Mouse (Mus musculus): ENCODE measurements around the gene Olfr223. TPM values are rescaled to one million over a fixed set of nuclear protein-coding genes. Genes with fewer than 3 reads are reported as not detected.
"Not testable (repeated sequence)": the region's sequence is repeated elsewhere in the genome, so short reads cannot be mapped to it uniquely, and the experiment has no call there.

Olfr223 gene
- total RNA-seq, 1 experiment from 2014 or later, result not detected

GRCm38 (mm10) chr11:59596091-59596490 lies 3.0 kb upstream of the Olfr223 start:
- DNase-seq, result no peak

GRCm38 (mm10) chr11:59589496-59589895 lies 3.6 kb downstream of the Olfr223 start:
- no peak for DNase-seq

GRCm38 (mm10) chr11:59584539-59584938 lies 8.6 kb downstream of the Olfr223 start:
- DNase-seq, result peak; percentile 47

- DNase-seq, result not testable (repeated sequence)
Observed at GRCm38 (mm10) chr11:59576135-59576534, 17.0 kb downstream of the Olfr223 start, which contains the start of gene Olfr222. Olfr222 (minus strand) TSS chr11:59576235.

- peak; percentile 48 for DNase-seq
Observed at GRCm38 (mm10) chr11:59575726-59576125, 17.4 kb downstream of the Olfr223 start.

GRCm38 (mm10) chr11:59569306-59569705 lies 23.8 kb downstream of the Olfr223 start:
- DNase-seq, result no peak

- no peak for DNase-seq
Observed at GRCm38 (mm10) chr11:59562837-59563236, 30.3 kb downstream of the Olfr223 start.

GRCm38 (mm10) chr11:59562336-59562735 lies 30.8 kb downstream of the Olfr223 start:
- no peak for DNase-seq

GRCm38 (mm10) chr11:59560906-59561305 lies 32.2 kb downstream of the Olfr223 start:
- DNase-seq, result no peak

GRCm38 (mm10) chr11:59554535-59554934 lies 38.6 kb downstream of the Olfr223 start:
- DNase-seq, result no peak

GRCm38 (mm10) chr11:59554127-59554526 lies 39.0 kb downstream of the Olfr223 start:
- DNase-seq, result no peak

GRCm38 (mm10) chr11:59544005-59544404 lies 49.1 kb downstream of the Olfr223 start:
- DNase-seq, result no peak

GRCm38 (mm10) chr11:59543376-59543775 lies 49.7 kb downstream of the Olfr223 start:
- no peak for DNase-seq

- no peak for DNase-seq
Observed at GRCm38 (mm10) chr11:59542442-59542841, 50.6 kb downstream of the Olfr223 start.

- DNase-seq, result no peak
Observed at GRCm38 (mm10) chr11:59541324-59541723, 51.8 kb downstream of the Olfr223 start, which contains the start of gene Nlrp3. Nlrp3 (plus strand) TSS chr11:59541568.

GRCm38 (mm10) chr11:59540123-59540522 lies 53.0 kb downstream of the Olfr223 start:
- DNase-seq, result no peak

Other genes starting within 250 kb of the Olfr223 start
- not detected in 2 replicates for gene Prss38, start 217.6 kb downstream of the Olfr223 start, total RNA-seq (2021)
- 7.9 and 9.5 TPM in 2 replicates for gene Jmjd4, start 143.2 kb downstream of the Olfr223 start, total RNA-seq (2021)
- 59.3 and 60.9 TPM in 2 replicates for gene Snap47, start 142.1 kb downstream of the Olfr223 start, total RNA-seq (2021)
- gene Zfp867, start 120.8 kb downstream of the Olfr223 start, total RNA-seq (2021), result 4.2 and 4.7 TPM in 2 replicates
- 19.9 and 22.8 TPM in 2 replicates for gene Zkscan17, start 66.5 kb downstream of the Olfr223 start, total RNA-seq (2021)
- gene Nlrp3, start 51.7 kb downstream of the Olfr223 start, total RNA-seq (2021), result 0.56 and 0.64 TPM in 2 replicates
- not detected in 2 replicates for gene Olfr222, start 17.1 kb downstream of the Olfr223 start, total RNA-seq (2021)
- 226 TPM in 2 replicates for gene Mprip, start 68.0 kb upstream of the Olfr223 start, total RNA-seq (2021)
- 5.0 and 5.4 TPM in 2 replicates for gene Pld6, start 194.4 kb upstream of the Olfr223 start, total RNA-seq (2021)
- gene Flcn, start 216.7 kb upstream of the Olfr223 start, total RNA-seq (2021), result 51.2 and 57.3 TPM in 2 replicates
- gene Nt5m, start 246.2 kb upstream of the Olfr223 start, total RNA-seq (2021), result 28.9 and 30.7 TPM in 2 replicates
- 93.6 and 95.6 TPM in 2 replicates for gene Cops3, start 246.5 kb upstream of the Olfr223 start, total RNA-seq (2021)

Measured in adrenal gland, postnatal 14 days (tissue).